Mouse (Mus musculus): ENCODE measurements around the gene Idh3g. TPM values are rescaled to one million over a fixed set of nuclear protein-coding genes. Genes with fewer than 3 reads are reported as not detected.
"Not testable (repeated sequence)": the region's sequence is repeated elsewhere in the genome, so short reads cannot be mapped to it uniquely, and the experiment has no call there.

The Idh3g gene
- polyA plus RNA-seq, 1 experiment from 2014 or later: 217 TPM

- no peak overlapping the region for H3K9ac ChIP-seq
- 74% methylated on average over 1 of the region's 1 CpGs for WGBS
- no peak overlapping the region for H3K27ac ChIP-seq
- no peaks in the 10 kb centered on the region for H3K27me3 ChIP-seq (replicated peaks)
- ATAC-seq: peak; percentile 61
- H3K36me3 ChIP-seq: no peaks in the 10 kb centered on the region
- no peak overlapping the region for H3K4me3 ChIP-seq (replicated peaks)
- H3K4me1 ChIP-seq (replicated peaks): no peaks in the 10 kb centered on the region
- H3K9me3 ChIP-seq: no peaks in the 10 kb centered on the region
- H3K4me2 ChIP-seq (replicated peaks): no peak overlapping the region
These were observed 41.8 kb downstream of the Idh3g start for GRCm38 (mm10) chrX:73744774-73745481.

GRCm38 (mm10) chrX:73739841-73740240 lies 46.9 kb downstream of the Idh3g start:
- not testable (repeated sequence) for H3K36me3 ChIP-seq; H3K9me3 ChIP-seq; H3K4me1 ChIP-seq (replicated peaks); H3K4me2 ChIP-seq (replicated peaks); H3K4me3 ChIP-seq (replicated peaks); H3K27me3 ChIP-seq (replicated peaks); H3K9ac ChIP-seq; H3K27ac ChIP-seq; ATAC-seq
- 94% methylated on average over 7 of the region's 7 CpGs for WGBS

- H3K27ac ChIP-seq: no peak overlapping the region
- H3K4me3 ChIP-seq (replicated peaks): no peak overlapping the region
- no peak overlapping the region for H3K9ac ChIP-seq
- H3K9me3 ChIP-seq: no peaks in the 10 kb centered on the region
- H3K4me1 ChIP-seq (replicated peaks): no peaks in the 10 kb centered on the region
- no peak for ATAC-seq
- WGBS: 69% methylated on average over 5 of the region's 5 CpGs
- H3K27me3 ChIP-seq (replicated peaks): no peaks in the 10 kb centered on the region
- no peak overlapping the region for H3K4me2 ChIP-seq (replicated peaks)
- H3K36me3 ChIP-seq: no peaks in the 10 kb centered on the region
These were observed 47.5 kb downstream of the Idh3g start for GRCm38 (mm10) chrX:73739151-73739550.

- no peak for ATAC-seq
- Histone ChIP-seq H3K27ac (no peak overlapping the region), H3K4me1 (replicated peaks) (no peaks in the 10 kb centered on the region), H3K4me2 (replicated peaks) (no peak overlapping the region), H3K36me3 (no peaks in the 10 kb centered on the region), H3K9ac (no peak overlapping the region), H3K27me3 (replicated peaks) (no peaks in the 10 kb centered on the region), H3K9me3 (no peaks in the 10 kb centered on the region), H3K4me3 (replicated peaks) (no peak overlapping the region)
- 53% methylated on average over 1 of the region's 1 CpGs for WGBS
These were observed 48.5 kb downstream of the Idh3g start for GRCm38 (mm10) chrX:73738155-73738554.

- no peak overlapping the region for H3K4me3 ChIP-seq (replicated peaks)
- no peak overlapping the region for H3K27ac ChIP-seq
- H3K27me3 ChIP-seq (replicated peaks): no peaks in the 10 kb centered on the region
- no peaks in the 10 kb centered on the region for H3K9me3 ChIP-seq
- no peak overlapping the region for H3K9ac ChIP-seq
- H3K4me1 ChIP-seq (replicated peaks): no peaks in the 10 kb centered on the region
- 32% methylated on average over 1 of the region's 1 CpGs for WGBS
- peak; percentile 89 for ATAC-seq
- no peaks in the 10 kb centered on the region for H3K36me3 ChIP-seq
- H3K4me2 ChIP-seq (replicated peaks): no peak overlapping the region
These were observed 55.8 kb downstream of the Idh3g start for GRCm38 (mm10) chrX:73730908-73731307.

Other genes with a start within 250 kb of the Idh3g start
- gene Dusp9, start 147.5 kb downstream of the Idh3g start, polyA plus RNA-seq (2015; fragmentation: Nextera tagmentation; extraction: Ambion mirVana): 10.7 and 11.0 TPM in 2 replicates
- gene Pnck, start 126.8 kb downstream of the Idh3g start, polyA plus RNA-seq (2015; fragmentation: Nextera tagmentation; extraction: Ambion mirVana): 12.4 and 12.7 TPM in 2 replicates
- 7.1 and 9.1 TPM in 2 replicates for gene Slc6a8, start 113.7 kb downstream of the Idh3g start, polyA plus RNA-seq (2015; fragmentation: Nextera tagmentation; extraction: Ambion mirVana)
- gene Bcap31, start 70.7 kb downstream of the Idh3g start, polyA plus RNA-seq (2015; fragmentation: Nextera tagmentation; extraction: Ambion mirVana): 296 and 302 TPM in 2 replicates
- gene Abcd1, start 70.3 kb downstream of the Idh3g start, polyA plus RNA-seq (2015; fragmentation: Nextera tagmentation; extraction: Ambion mirVana): 18.5 and 20.2 TPM in 2 replicates
- gene Plxnb3, start 29.8 kb downstream of the Idh3g start, polyA plus RNA-seq (2015; fragmentation: Nextera tagmentation; extraction: Ambion mirVana): 0.38 TPM in 2 replicates
- gene Srpk3, start 12.5 kb downstream of the Idh3g start, polyA plus RNA-seq (2015; fragmentation: Nextera tagmentation; extraction: Ambion mirVana): 1.3 and 2.0 TPM in 2 replicates
- gene Ssr4, start 131 bp upstream of the Idh3g start, polyA plus RNA-seq (2015; fragmentation: Nextera tagmentation; extraction: Ambion mirVana): 240 and 287 TPM in 2 replicates
- 0.57 and 0.72 TPM in 2 replicates for gene Pdzd4, start 38.1 kb upstream of the Idh3g start, polyA plus RNA-seq (2015; fragmentation: Nextera tagmentation; extraction: Ambion mirVana)
- gene Avpr2, start 105.2 kb upstream of the Idh3g start, polyA plus RNA-seq (2015; fragmentation: Nextera tagmentation; extraction: Ambion mirVana): 0.05 and 0.25 TPM in 2 replicates
- 9.0 and 9.4 TPM in 2 replicates for gene L1cam, start 109.2 kb upstream of the Idh3g start, polyA plus RNA-seq (2015; fragmentation: Nextera tagmentation; extraction: Ambion mirVana)
- 3.7 and 4.1 TPM in 2 replicates for gene Arhgap4, start 135.0 kb upstream of the Idh3g start, polyA plus RNA-seq (2015; fragmentation: Nextera tagmentation; extraction: Ambion mirVana)
- gene Naa10, start 135.0 kb upstream of the Idh3g start, polyA plus RNA-seq (2015; fragmentation: Nextera tagmentation; extraction: Ambion mirVana): 163 and 169 TPM in 2 replicates
- gene Renbp, start 144.0 kb upstream of the Idh3g start, polyA plus RNA-seq (2015; fragmentation: Nextera tagmentation; extraction: Ambion mirVana): 154 and 197 TPM in 2 replicates
- 43.0 and 45.6 TPM in 2 replicates for gene Hcfc1, start 179.5 kb upstream of the Idh3g start, polyA plus RNA-seq (2015; fragmentation: Nextera tagmentation; extraction: Ambion mirVana)
- 53.9 and 64.9 TPM in 2 replicates for gene Irak1, start 237.0 kb upstream of the Idh3g start, polyA plus RNA-seq (2015; fragmentation: Nextera tagmentation; extraction: Ambion mirVana)